Mouse (Mus musculus): Measurements from ENCODE around the gene Dclre1b.
A peak's percentile ranks its signal among the peaks of the same experiment; 100 is the strongest.

Dclre1b gene

DNA sequence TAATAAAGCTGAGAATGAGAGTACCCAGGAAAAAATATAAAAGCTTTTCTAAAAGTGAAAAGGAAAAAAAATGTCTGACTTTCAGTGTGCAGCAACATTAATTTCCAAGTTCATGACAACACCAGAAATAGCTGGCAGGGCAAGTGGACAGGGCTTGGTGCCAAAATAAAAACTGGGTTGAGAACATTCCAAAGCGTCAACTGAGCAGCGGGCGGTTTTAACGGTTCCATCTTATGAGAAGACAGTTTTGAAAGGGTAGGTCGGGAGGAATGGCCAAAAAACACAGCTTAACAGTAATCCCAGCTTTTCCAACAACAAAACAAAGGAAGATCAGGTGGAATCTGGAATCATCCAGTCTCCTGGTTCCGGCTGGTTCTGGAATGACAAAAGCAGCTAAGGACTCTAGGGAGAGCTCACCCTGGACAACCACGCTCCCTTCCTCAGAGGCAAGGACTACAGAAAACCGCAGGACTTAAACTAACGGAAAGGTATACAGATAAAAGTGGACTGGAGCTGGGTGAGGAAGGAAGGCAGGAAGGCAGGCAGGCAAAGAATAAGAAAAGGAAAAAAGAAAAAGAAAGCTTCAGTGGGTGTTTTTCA is 37.6 kb downstream of the Dclre1b start:
- peak; percentile 80 to 81 for DNase-seq

DNA sequence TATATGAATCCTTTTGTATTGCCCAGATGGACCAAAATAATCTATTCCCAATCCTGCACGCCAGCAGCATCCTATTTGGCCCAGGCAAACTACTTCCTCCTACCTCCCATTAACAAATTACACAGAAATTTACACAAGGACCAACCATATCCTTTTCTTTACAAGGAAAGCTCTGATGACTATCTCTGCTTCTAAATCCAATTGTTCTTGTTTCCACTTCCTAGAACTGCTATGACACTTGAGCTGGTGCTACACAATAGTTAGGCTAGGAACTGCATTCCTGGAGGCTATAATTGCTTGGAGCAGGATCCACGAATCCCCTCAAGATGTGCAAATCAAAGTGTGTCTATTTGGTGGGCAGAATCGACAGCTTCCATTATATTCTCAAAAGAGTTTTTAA is 42.5 kb downstream of the Dclre1b start:
- no peak for DNase-seq

DNA sequence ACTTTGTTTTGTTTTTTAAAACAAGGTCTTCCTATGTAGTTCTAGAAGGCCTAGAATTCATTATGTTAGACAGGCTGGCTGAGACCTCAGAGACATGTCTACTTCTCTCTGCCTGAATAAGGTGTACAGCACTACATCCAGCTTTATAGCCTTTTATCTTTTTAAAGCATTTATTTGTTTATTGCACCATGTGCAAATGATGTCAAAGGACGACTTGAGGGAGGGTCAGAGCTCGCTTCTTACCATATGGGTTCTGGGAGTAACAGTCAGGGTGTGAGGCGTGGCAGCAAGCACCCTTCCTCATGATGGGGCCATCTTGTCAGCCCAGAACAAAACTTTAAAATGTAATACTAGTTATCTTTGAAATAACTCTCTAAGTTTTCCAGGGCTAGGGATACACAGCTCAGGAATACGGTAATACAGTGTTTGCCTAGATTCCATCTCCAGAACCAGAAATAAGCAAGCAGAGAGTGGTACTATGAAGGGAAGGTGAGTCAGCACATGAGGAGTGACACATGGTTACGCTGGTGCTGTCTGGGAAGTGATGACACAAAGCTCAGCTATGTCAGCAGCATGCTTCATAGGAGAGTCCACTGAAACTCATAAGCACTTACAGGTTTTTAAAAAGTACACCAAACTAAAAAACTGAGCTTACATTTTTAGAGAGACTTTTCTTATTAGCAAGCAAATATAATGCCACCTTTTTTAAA is 49.8 kb downstream of the Dclre1b start:
- no peak for DNase-seq

DNA sequence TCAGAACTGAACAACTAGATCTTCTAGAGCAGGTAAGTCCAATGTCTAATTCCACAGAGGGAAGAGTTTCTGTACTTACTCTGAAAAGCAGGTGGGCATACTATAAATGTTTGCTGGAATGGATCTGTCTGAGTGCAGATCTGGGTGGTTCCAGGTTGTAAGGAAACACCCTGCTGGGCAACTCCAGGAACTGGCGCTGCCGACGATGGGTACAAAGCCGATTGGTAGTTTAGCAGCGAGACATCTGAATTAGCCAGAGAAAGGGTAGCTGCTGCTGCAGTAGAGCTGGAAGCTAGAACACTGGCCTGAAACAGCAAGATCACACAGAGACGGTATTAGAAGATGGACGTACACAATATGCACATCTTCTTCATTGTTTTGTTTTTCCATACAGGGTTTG is 50.8 kb downstream of the Dclre1b start:
- no peak for DNase-seq

DNA sequence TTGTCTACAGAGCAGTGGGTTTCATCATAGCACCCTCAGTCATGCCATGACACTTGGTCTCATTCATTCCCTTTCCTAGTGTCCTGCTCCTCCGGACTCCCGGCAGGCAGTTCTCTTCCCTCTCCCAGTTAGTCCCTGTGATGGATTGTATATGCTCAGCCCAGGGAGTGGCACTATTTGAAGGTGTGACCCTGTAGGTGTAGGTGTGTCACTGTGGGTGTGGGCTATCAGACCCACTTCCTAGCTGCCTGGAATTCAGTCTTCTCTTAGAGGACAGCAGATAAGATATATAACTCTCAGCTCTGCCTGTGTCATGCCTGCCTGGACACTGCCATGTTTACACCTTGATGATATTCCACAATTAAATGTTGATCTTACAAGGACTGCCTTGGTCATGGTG is 52.3 kb downstream of the Dclre1b start:
- DNase-seq = no peak

DNA sequence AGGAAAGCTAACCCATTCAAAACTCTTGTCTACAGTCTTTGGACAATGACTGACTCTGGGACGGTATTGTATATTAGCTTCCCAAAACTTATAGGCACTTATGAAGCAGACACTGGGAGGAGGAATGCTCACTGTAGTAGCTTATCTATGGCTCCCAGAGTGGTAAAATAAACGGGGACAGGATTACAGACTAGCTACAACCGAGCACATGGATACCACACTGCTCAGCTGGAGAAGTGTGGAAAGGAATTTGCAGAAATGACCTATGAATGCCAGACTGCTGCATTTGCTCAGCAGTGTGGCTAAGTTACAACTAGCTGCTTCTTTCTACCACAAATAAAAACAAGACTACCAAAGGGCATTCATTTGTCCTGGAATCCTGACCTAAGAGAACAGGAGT is 53.9 kb downstream of the Dclre1b start:
- DNase-seq = no peak

GRCm38 (mm10) chr3:103751558-103751957 is 57.7 kb downstream of the Dclre1b start:
- DNase-seq = no peak
